ENCODE assay signal across 14 mouse cellular contexts in the genomic region with DNA sequence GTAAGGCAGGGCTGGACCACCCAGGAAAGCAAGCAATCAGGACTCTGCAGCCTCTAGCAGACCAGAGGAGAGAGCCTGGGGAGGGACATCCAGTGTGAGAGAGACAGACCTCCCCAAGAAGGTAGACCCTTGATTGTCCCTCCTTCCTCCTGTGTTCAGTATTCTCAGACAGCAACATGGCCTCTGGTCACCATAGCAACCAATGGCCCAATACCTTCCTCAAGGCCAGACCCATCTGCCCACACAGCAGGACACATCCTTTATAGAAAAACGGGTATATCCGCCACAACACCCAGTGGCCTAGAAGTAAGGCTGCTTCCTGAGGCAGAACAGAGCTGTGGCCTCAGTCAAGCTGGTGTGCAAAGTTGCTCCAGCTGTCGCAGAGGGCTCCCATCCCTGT. TPM values are rescaled to one million over a fixed set of nuclear protein-coding genes. Genes with fewer than 3 reads are reported as not detected.
DNase-seq lines count a peak whose midpoint lies in the region; ATAC-seq and TF ChIP-seq lines count a peak whose summit lies in the region.
"Had no signal": no experiment of that assay in that cellular context is flagged by ENCODE, and none has a peak within 500 bp of the region (broad histone marks: within the 10 kb centered on the region; RNA-seq: fewer than 3 reads in every experiment).

No protein-coding gene starts in this region.

- H3K4me3 ChIP-seq in ES-E14 (ENCODE audit: insufficient read depth in 1 of 2, low read depth in 1 of 2, low read length in 2 of 2, poor library complexity in 1 of 2, severe bottlenecking in 1 of 2): no peak overlapping the region
- H3K4me3 ChIP-seq in forebrain, embryonic 13.5 days: no peak overlapping the region
- H3K4me3 ChIP-seq in midbrain, embryonic 11.5 days (ENCODE audit: low read depth, low read length): no peak overlapping the region
- H3K4me3 ChIP-seq in lung, adult 2 months (replicated peaks; ENCODE audit: extremely low read depth, low read depth, low read length): no peak overlapping the region
- H3K4me3 ChIP-seq: embryonic facial prominence, embryonic 13.5 days had no signal

- 33% methylated on average over 3 of the region's 3 CpGs for WGBS in forebrain, embryonic 13.5 days
- 34% methylated on average over 3 of the region's 3 CpGs for WGBS in midbrain, embryonic 11.5 days
- WGBS in lung, adult 2 months: 67% methylated on average over 3 of the region's 3 CpGs

- H3K27me3 ChIP-seq in forebrain, embryonic 13.5 days: no peaks in the 10 kb centered on the region
- H3K27me3 ChIP-seq in midbrain, embryonic 11.5 days (ENCODE audit: control insufficient read depth, insufficient read depth, low read length): no peaks in the 10 kb centered on the region
- H3K27me3 ChIP-seq: embryonic facial prominence, embryonic 13.5 days; Patski had no signal

- H3K4me2 ChIP-seq in forebrain, embryonic 13.5 days: no peak overlapping the region
- H3K4me2 ChIP-seq in midbrain, embryonic 11.5 days: no peak overlapping the region
- H3K4me2 ChIP-seq: embryonic facial prominence, embryonic 13.5 days had no signal

- no peak overlapping the region for H3K27ac ChIP-seq in ES-E14 (ENCODE audit: insufficient read depth, low read depth, low read length, poor library complexity, severe bottlenecking)
- H3K27ac ChIP-seq in forebrain, embryonic 13.5 days: peak overlapping the region; percentile 59
- no peak overlapping the region for H3K27ac ChIP-seq in midbrain, embryonic 11.5 days (ENCODE audit: low read depth, low read length)
- H3K27ac ChIP-seq: embryonic facial prominence, embryonic 13.5 days; liver, embryonic 14.5 days had no signal

- DNase-seq in cerebellum, adult 18-20 months: peak; percentile 65 to 72
- no peak for DNase-seq in cerebellum, adult 8-10 months
- DNase-seq in ES-E14 (ENCODE audit: low read depth, low spot score): peak; percentile 54
- peak; percentile 83 for DNase-seq in midbrain, embryonic 11.5 days (ENCODE audit: low spot score, missing footprints)
- DNase-seq in ovary, postnatal 36 days (ENCODE audit: low spot score): no peak
- no peak for DNase-seq in lung, adult 2 months
- no peak for DNase-seq in urinary bladder, postnatal 25 days (ENCODE audit: low spot score)
- DNase-seq: B cell, adult 2 months; heart, postnatal 36 days; thymus, postnatal 25 days had no signal

- in situ Hi-C loops in ES-E14 (cut with MboI; ENCODE audit: low sequenced_read_pairs in 2 of 2, unreplicated experiment in 2 of 2): no loop called here

- peaks cover 22% of the 10 kb centered on the region for H3K36me3 ChIP-seq in ES-E14 (ENCODE audit: control insufficient read depth, insufficient read depth, low read length, poor library complexity, severe bottlenecking)
- no peaks in the 10 kb centered on the region for H3K36me3 ChIP-seq in forebrain, embryonic 13.5 days (ENCODE audit: poor library complexity, severe bottlenecking)
- H3K36me3 ChIP-seq in midbrain, embryonic 11.5 days (ENCODE audit: control insufficient read depth, insufficient read depth, low read length): no peaks in the 10 kb centered on the region
- H3K36me3 ChIP-seq: embryonic facial prominence, embryonic 13.5 days had no signal

- no peak overlapping the region for H3K9ac ChIP-seq in ES-E14 (ENCODE audit: insufficient read depth, low read depth, low read length, poor library complexity, severe bottlenecking)
- no peak overlapping the region for H3K9ac ChIP-seq in forebrain, embryonic 13.5 days
- no peak overlapping the region for H3K9ac ChIP-seq in midbrain, embryonic 11.5 days (ENCODE audit: low read length)
- H3K9ac ChIP-seq: embryonic facial prominence, embryonic 13.5 days; liver, embryonic 14.5 days had no signal

- no peak for ATAC-seq in forebrain, embryonic 13.5 days
- ATAC-seq in midbrain, embryonic 11.5 days (ENCODE audit: low FRiP score): no peak
- ATAC-seq: Patski had no signal

- TF ChIP-seq CTCF in lung, adult 2 months (IDR thresholded peaks at IDR 0.05; ENCODE audit: insufficient read depth, low read length): no peak

- H3K9me3 ChIP-seq in ES-E14 (ENCODE audit: control insufficient read depth, insufficient read depth, low read depth, low read length): no peaks in the 10 kb centered on the region
- no peaks in the 10 kb centered on the region for H3K9me3 ChIP-seq in forebrain, embryonic 13.5 days (replicated peaks)
- H3K9me3 ChIP-seq in midbrain, embryonic 11.5 days (ENCODE audit: control insufficient read depth, low read length): no peaks in the 10 kb centered on the region
- H3K9me3 ChIP-seq: embryonic facial prominence, embryonic 13.5 days had no signal

- no peak for TF ChIP-seq POLR2A in lung, adult 2 months (IDR thresholded peaks at IDR 0.05; ENCODE audit: borderline replicate concordance, extremely low read depth, low read depth, low read length)

- H3K4me1 ChIP-seq in ES-E14 (ENCODE audit: control insufficient read depth in 2 of 2, insufficient read depth in 2 of 2, low read length in 2 of 2, poor library complexity in 1 of 2): peaks cover 0 to 12% of the 10 kb centered on the region in 2 experiments; a peak in 2 of 4 replicates
- peaks cover 63% of the 10 kb centered on the region for H3K4me1 ChIP-seq in forebrain, embryonic 13.5 days
- peaks cover 7% of the 10 kb centered on the region for H3K4me1 ChIP-seq in midbrain, embryonic 11.5 days (ENCODE audit: control insufficient read depth, insufficient read depth, low read length)
- no peaks in the 10 kb centered on the region for H3K4me1 ChIP-seq in lung, adult 2 months (ENCODE audit: control insufficient read depth, insufficient read depth, low read length)

TF ChIP-seq in ES-E14, 5 proteins besides CTCF, POLR2A, EP300 and RAD21:
- TF ChIP-seq ZNF384 (IDR thresholded peaks at IDR 0.05; ENCODE audit: low read depth, low read length): no peak
TF ChIP-seq in ES-E14: peak in this region for 0.

RNA-seq across cellular contexts. Expression of a gene that starts 23.9 kb away (rescaled TPM):
- 3.3 TPM in 2 replicates for total RNA-seq in ES-E14 (2012; rRNA removed)
- polyA plus RNA-seq in forebrain, embryonic 13.5 days (2015; fragmentation: Nextera tagmentation; extraction: Ambion mirVana): 14.4 and 16.1 TPM in 2 replicates
- polyA plus RNA-seq in midbrain, embryonic 11.5 days (2014; fragmentation: Nextera tagmentation; extraction: Ambion mirVana): 7.0 and 9.3 TPM in 2 replicates
- polyA plus RNA-seq in lung, adult 2 months (2012; rRNA removed): 0.09 and 0.18 TPM in 2 replicates

RNA-seq across cellular contexts. Expression of a gene that starts 34.1 kb away (rescaled TPM):
- 25.7 and 49.1 TPM in 2 replicates for total RNA-seq in ES-E14 (2012; rRNA removed)
- polyA plus RNA-seq in forebrain, embryonic 13.5 days (2015; fragmentation: Nextera tagmentation; extraction: Ambion mirVana): 2.0 and 2.4 TPM in 2 replicates
- polyA plus RNA-seq in midbrain, embryonic 11.5 days (2014; fragmentation: Nextera tagmentation; extraction: Ambion mirVana): 2.5 and 2.7 TPM in 2 replicates
- 29.3 and 41.1 TPM in 2 replicates for polyA plus RNA-seq in lung, adult 2 months (2012; rRNA removed)

RNA-seq across cellular contexts. Expression of a gene that starts 40.2 kb away (rescaled TPM):
- 1.5 and 2.5 TPM in 2 replicates for total RNA-seq in ES-E14 (2012; rRNA removed)
- polyA plus RNA-seq in forebrain, embryonic 13.5 days (2015; fragmentation: Nextera tagmentation; extraction: Ambion mirVana): 6.2 and 7.3 TPM in 2 replicates
- polyA plus RNA-seq in midbrain, embryonic 11.5 days (2014; fragmentation: Nextera tagmentation; extraction: Ambion mirVana): 4.0 and 4.2 TPM in 2 replicates
- 61.1 and 72.2 TPM in 2 replicates for polyA plus RNA-seq in lung, adult 2 months (2012; rRNA removed)

Comparison
In these comparisons a context has a peak if more than half of its experiments do, and no peak if none do; other contexts are left out.
1. DNase-seq: peak in cerebellum, adult 18-20 months (2 of 2), ES-E14 (single experiment) and midbrain, embryonic 11.5 days (single experiment); none in cerebellum, adult 8-10 months (single experiment), ovary, postnatal 36 days (single experiment), lung, adult 2 months (single experiment) and urinary bladder, postnatal 25 days (single experiment).